Mouse (Mus musculus) MEL (cell line): ENCODE data around the gene Gm5741.
A peak's percentile ranks its signal among the peaks of the same experiment; 100 is the strongest.

Experiments
- BHLHE40 ChIP-seq: IDR thresholded peaks from 2 replicates; pipeline ENCODE4 v1.6.1; 2012; ENCODE audit warnings: low read depth, mild to moderate bottlenecking, inconsistent platforms, low read length, improper control_type of control experiment, borderline replicate concordance
- CTCF ChIP-seq, 3 experiments: IDR thresholded peaks in 2 of 3; conservative IDR thresholded peaks in 1 of 3; 2 replicates each; pipeline ENCODE4 v1.5.1; 2011 to 2012; ENCODE audit warnings: low read length in 3 of 3, low read depth in 2 of 3, mild to moderate bottlenecking in 2 of 3, improper control_type of control experiment in 1 of 3, inconsistent platforms in 1 of 3, mixed read lengths in 1 of 3, moderate library complexity in 1 of 3; ENCODE audit not compliant: control insufficient read depth in 1 of 3, insufficient read depth in 1 of 3, poor library complexity in 1 of 3, severe bottlenecking in 1 of 3
- E2F4 ChIP-seq: IDR thresholded peaks from 2 replicates; pipeline ENCODE4 v1.6.1; 2011; ENCODE audit warnings: low read depth, low read length, improper control_type of control experiment, borderline replicate concordance
- HCFC1 ChIP-seq: IDR thresholded peaks from 2 replicates; pipeline ENCODE4 v1.6.1; 2012; ENCODE audit warnings: low read depth, mild to moderate bottlenecking, inconsistent platforms, low read length, improper control_type of control experiment, moderate library complexity
- MAZ ChIP-seq: IDR thresholded peaks from 2 replicates; pipeline ENCODE4 v1.6.1; 2012; ENCODE audit warnings: low read depth, mild to moderate bottlenecking, inconsistent platforms, low read length, improper control_type of control experiment
- MYC ChIP-seq: IDR thresholded peaks from 2 replicates; pipeline ENCODE4 v1.6.1; 2011; ENCODE audit warnings: low read depth, mild to moderate bottlenecking, low read length, improper control_type of control experiment, moderate library complexity
- NRF1 ChIP-seq: IDR thresholded peaks from 2 replicates; pipeline ENCODE4 v1.6.1; 2014; ENCODE audit warnings: low read depth, mild to moderate bottlenecking, inconsistent platforms, low read length, improper control_type of control experiment, moderate library complexity; ENCODE audit not compliant: poor library complexity, insufficient read depth, severe bottlenecking
- POLR2A ChIP-seq, 2 experiments: IDR thresholded peaks; 2 replicates each; pipeline ENCODE4 v1.6.1; 2011 to 2012; ENCODE audit warnings: low read length in 2 of 2, mild to moderate bottlenecking in 2 of 2, control low read depth in 1 of 2, improper control_type of control experiment in 1 of 2, low read depth in 1 of 2, moderate library complexity in 1 of 2; ENCODE audit not compliant: control insufficient read depth in 1 of 2, insufficient read depth in 1 of 2, poor library complexity in 1 of 2
- RCOR1 ChIP-seq: IDR thresholded peaks from 2 replicates; pipeline ENCODE4 v1.6.1; 2012; ENCODE audit warnings: low read depth, mild to moderate bottlenecking, inconsistent platforms, low read length, improper control_type of control experiment
- USF1 ChIP-seq: IDR thresholded peaks from 2 replicates; pipeline ENCODE4 v1.6.1; 2014; ENCODE audit warnings: low read depth, mild to moderate bottlenecking, inconsistent platforms, low read length, improper control_type of control experiment, moderate library complexity

DNA sequence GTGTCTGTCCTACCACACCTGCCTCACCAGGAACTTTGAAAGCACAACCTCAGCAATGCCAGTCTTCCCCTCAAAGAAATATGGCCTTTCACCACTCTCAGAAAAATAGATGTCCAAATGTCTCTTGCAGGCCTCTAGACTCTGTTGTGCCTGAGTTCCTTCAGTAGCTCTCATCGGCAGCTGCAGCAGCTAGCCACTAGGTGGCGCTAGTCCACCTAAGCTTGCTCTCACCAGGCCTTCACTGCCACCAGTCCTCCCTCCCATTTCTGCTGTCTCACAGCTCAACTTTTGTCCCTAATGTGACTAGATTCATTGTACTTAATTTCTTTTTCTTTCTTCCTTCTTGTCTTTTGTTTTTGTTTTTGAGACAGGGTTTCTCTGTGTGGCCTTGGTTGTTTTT is 9.2 kb upstream of the Gm5741 start:
- TF ChIP-seq NRF1 (no peak), POLR2A (IDR thresholded peaks at IDR 0.05; ENCODE audit: control insufficient read depth in 1 of 2, insufficient read depth in 1 of 2, low read depth in 1 of 2, low read length in 2 of 2, poor library complexity in 1 of 2) (no peak), CTCF (IDR thresholded peaks at IDR 0.05 in 2 of 3, conservative IDR thresholded peaks at IDR 0.05 in 1 of 3; ENCODE audit: control insufficient read depth in 1 of 3, insufficient read depth in 1 of 3, low read depth in 2 of 3, low read length in 3 of 3, poor library complexity in 1 of 3, severe bottlenecking in 1 of 3) (peak; percentile 80 to 95 (median 90)), HCFC1 (0 out of 2 replicates have a peak, but pooled peaks have one; percentile 40), MYC (0 out of 2 replicates have a peak, but pooled peaks have one; percentile 25), USF1 (no peak), RCOR1 (no peak), E2F4 (no peak), MAZ (0 out of 2 replicates have a peak, but pooled peaks have one; percentile 26), BHLHE40 (no peak)
